Mouse (Mus musculus) intestine, embryonic 14.5 days (tissue): ENCODE results near the gene Psd. TPM values are rescaled to one million over a fixed set of nuclear protein-coding genes. Genes with fewer than 3 reads are reported as not detected.
A peak's percentile ranks its signal among the peaks of the same experiment; 100 is the strongest.

Experiments
- ATAC-seq: fragments of 200-750 bp; cut with Nextera tagmentation; replicated peaks from 2 replicates; pipeline ENCODE4 v1.8.0; 2017; ENCODE audit warnings: low read depth, moderate number of reproducible peaks, moderate TSS enrichment, moderate library complexity; ENCODE audit not compliant: low FRiP score, low TSS enrichment
- DNase-seq: peaks from one replicate; pipeline ENCODE4 v3.0.0-alpha.2; 2018; ENCODE audit warnings: low spot score
- H3K27ac ChIP-seq: fragments of 300-500 bp; sonication (generic); 2 replicates; pipeline ENCODE4 v1.5.1; 2014; ENCODE audit warnings: low read depth, mild to moderate bottlenecking, control low read depth
- H3K27me3 ChIP-seq: fragments of 300-500 bp; sonication (generic); replicated peaks from 2 replicates; pipeline ENCODE4 v1.6.1; 2014; ENCODE audit warnings: low read length, control low read depth; ENCODE audit not compliant: control insufficient read depth, insufficient read depth
- H3K36me3 ChIP-seq: fragments of 300-500 bp; sonication (generic); 2 replicates; pipeline ENCODE4 v1.6.1; 2014; ENCODE audit warnings: low read length, control low read depth; ENCODE audit not compliant: control insufficient read depth, insufficient read depth
- H3K4me1 ChIP-seq: fragments of 300-500 bp; sonication (generic); replicated peaks from 2 replicates; pipeline ENCODE4 v1.6.1; 2014; ENCODE audit warnings: low read length, control low read depth, mixed read lengths; ENCODE audit not compliant: control insufficient read depth, insufficient read depth
- H3K4me2 ChIP-seq: fragments of 300-500 bp; sonication (generic); 2 replicates; pipeline ENCODE4 v1.6.1; 2014; ENCODE audit warnings: low read length
- H3K4me3 ChIP-seq: fragments of 300-500 bp; sonication (generic); 2 replicates; pipeline ENCODE4 v1.5.1; 2014; ENCODE audit warnings: low read depth, low read length, control low read depth, mixed read lengths
- H3K9ac ChIP-seq: fragments of 300-500 bp; sonication (generic); 2 replicates; pipeline ENCODE4 v1.6.1; 2014; ENCODE audit warnings: mild to moderate bottlenecking, low read length
- H3K9me3 ChIP-seq: fragments of 300-500 bp; sonication (generic); 2 replicates; pipeline ENCODE4 v1.6.1; 2016; ENCODE audit warnings: low read length, control low read depth; ENCODE audit not compliant: control insufficient read depth
- WGBS: fragments of 180-500 bp; shearing (Covaris S2); extraction: QIAGEN DNeasy Blood & Tissue Kit; methylation state at CpG from one replicate; pipeline ENCODE4 v1.1.7; 2014; 5-methylcytosine and 5-hydroxymethylcytosine counted together
- polyA plus RNA-seq: library from polyadenylated mRNA; unstranded; fragments of >200 nt; fragmentation: Nextera tagmentation; extraction: Ambion mirVana; gene quantifications from 2 replicates; pipeline ENCODE4 v1.2.1, GENCODE M21; 2014

The Psd gene
- polyA plus RNA-seq, 1 experiment from 2014 or later: 43.9 TPM

GRCm38 (mm10) chr19:46331936-46332335 is 5.0 kb upstream of the Psd start:
- H3K27ac ChIP-seq: no peak overlapping the region
- DNase-seq (no peak), ATAC-seq (no peak)
- WGBS: 83% methylated on average over 3 of the region's 3 CpGs
- no peak overlapping the region for H3K9ac ChIP-seq
- H3K4me3 ChIP-seq: no peak overlapping the region
- H3K36me3 ChIP-seq: peaks cover 20% of the 10 kb centered on the region
- no peaks in the 10 kb centered on the region for H3K9me3 ChIP-seq
- peaks cover under 1% of the 10 kb centered on the region; the same call in 1 of the 2 replicates for H3K27me3 ChIP-seq
- H3K4me2 ChIP-seq: no peak overlapping the region
- peaks cover 17% of the 10 kb centered on the region for H3K4me1 ChIP-seq

- H3K9me3 ChIP-seq: no peaks in the 10 kb centered on the region
- peaks cover 20% of the 10 kb centered on the region for H3K36me3 ChIP-seq
- no peak overlapping the region for H3K4me3 ChIP-seq
- WGBS: 90% methylated on average over 14 of the region's 14 CpGs
- H3K4me1 ChIP-seq: peaks cover 22% of the 10 kb centered on the region
- no peak overlapping the region for H3K4me2 ChIP-seq
- no peak overlapping the region for H3K9ac ChIP-seq
- DNase-seq (no peak), ATAC-seq (no peak)
- H3K27ac ChIP-seq: no peak overlapping the region
- peaks cover 6% of the 10 kb centered on the region for H3K27me3 ChIP-seq
Measured at GRCm38 (mm10) chr19:46331326-46331725, 4.4 kb upstream of the Psd start.

GRCm38 (mm10) chr19:46330696-46331095 is 3.7 kb upstream of the Psd start:
- H3K4me3 ChIP-seq: no peak overlapping the region
- H3K36me3 ChIP-seq: peaks cover 20% of the 10 kb centered on the region
- H3K27ac ChIP-seq: no peak overlapping the region
- peaks cover 22% of the 10 kb centered on the region for H3K4me1 ChIP-seq
- no peak overlapping the region for H3K9ac ChIP-seq
- 86% methylated on average over 12 of the region's 12 CpGs for WGBS
- ATAC-seq: no peak
- H3K27me3 ChIP-seq: peaks cover 12% of the 10 kb centered on the region
- no peak overlapping the region for H3K4me2 ChIP-seq
- peak; percentile 48 for DNase-seq
- no peaks in the 10 kb centered on the region for H3K9me3 ChIP-seq

GRCm38 (mm10) chr19:46329951-46330350 is 3.0 kb upstream of the Psd start:
- H3K9me3 ChIP-seq: no peaks in the 10 kb centered on the region
- H3K9ac ChIP-seq: no peak overlapping the region
- H3K4me2 ChIP-seq: 0 out of 2 replicates have a peak overlapping the region, but pooled peaks have one; percentile 11
- H3K4me3 ChIP-seq: no peak overlapping the region
- 4% methylated on average over 16 of the region's 16 CpGs for WGBS
- H3K4me1 ChIP-seq: peaks cover 22% of the 10 kb centered on the region
- ATAC-seq (peak; percentile 29), DNase-seq (peak; percentile 87)
- H3K27me3 ChIP-seq: peaks cover 20% of the 10 kb centered on the region
- no peak overlapping the region for H3K27ac ChIP-seq
- H3K36me3 ChIP-seq: peaks cover 20% of the 10 kb centered on the region

- peaks cover 20% of the 10 kb centered on the region for H3K36me3 ChIP-seq
- 2% methylated on average over 54 of the region's 54 CpGs for WGBS
- H3K4me2 ChIP-seq: peak overlapping the region; percentile 96
- H3K9ac ChIP-seq: peak overlapping the region; percentile 48
- peak overlapping the region; percentile 72 for H3K4me3 ChIP-seq
- no peaks in the 10 kb centered on the region for H3K9me3 ChIP-seq
- peaks cover 27% of the 10 kb centered on the region for H3K27me3 ChIP-seq
- peak overlapping the region; percentile 82; the same call in 1 of the 2 replicates for H3K27ac ChIP-seq
- ATAC-seq: peak; percentile 1
- no peak for DNase-seq
- peaks cover 22% of the 10 kb centered on the region for H3K4me1 ChIP-seq
Measured at GRCm38 (mm10) chr19:46329031-46329641, 2.2 kb upstream of the Psd start.

GRCm38 (mm10) chr19:46328081-46329030 is 1.4 kb upstream of the Psd start, which contains the start of gene Fbxl15:
Fbxl15 (plus strand) TSS chr19:46328184.
- ATAC-seq (peak; percentile 88), DNase-seq (peak; percentile 95)
- H3K4me3 ChIP-seq: peak within 1 kb of the TSS; percentile 72
- H3K27ac ChIP-seq: peak within 1 kb of the TSS; percentile 82
- no peaks in the 10 kb centered on the region for H3K9me3 ChIP-seq
- H3K4me2 ChIP-seq: peak within 1 kb of the TSS; percentile 96
- H3K9ac ChIP-seq: peak within 1 kb of the TSS; percentile 48
- peaks cover 20% of the 10 kb centered on the region for H3K36me3 ChIP-seq
- peaks cover 22% of the 10 kb centered on the region for H3K4me1 ChIP-seq
- peaks cover 35% of the 10 kb centered on the region for H3K27me3 ChIP-seq
- under 1% methylated on average over 81 of the region's 81 CpGs for WGBS

GRCm38 (mm10) chr19:46327531-46328064 is 642 bp upstream of the Psd start:
- Histone ChIP-seq H3K27me3 (peaks cover 37% of the 10 kb centered on the region), H3K9ac (peak overlapping the region; percentile 48), H3K4me1 (peaks cover 22% of the 10 kb centered on the region), H3K27ac (peak overlapping the region; percentile 82; the same call in 1 of the 2 replicates), H3K36me3 (peaks cover 20% of the 10 kb centered on the region), H3K4me2 (peak overlapping the region; percentile 96), H3K9me3 (no peaks in the 10 kb centered on the region), H3K4me3 (peak overlapping the region; percentile 72)
- ATAC-seq: no peak
- no peak for DNase-seq
- WGBS: 28% methylated on average over 14 of the region's 14 CpGs

GRCm38 (mm10) chr19:46326019-46326755 is 769 bp downstream of the Psd start:
- H3K9me3 ChIP-seq: no peaks in the 10 kb centered on the region
- H3K27ac ChIP-seq: no peak overlapping the region
- H3K4me1 ChIP-seq: peaks cover 30% of the 10 kb centered on the region
- ATAC-seq (no peak), DNase-seq (no peak)
- WGBS: 4% methylated on average over 29 of the region's 29 CpGs
- H3K27me3 ChIP-seq: peaks cover 37% of the 10 kb centered on the region
- H3K36me3 ChIP-seq: peaks cover 8% of the 10 kb centered on the region
- no peak overlapping the region for H3K4me3 ChIP-seq
- H3K9ac ChIP-seq: no peak overlapping the region
- peak overlapping the region; percentile 96 for H3K4me2 ChIP-seq
